Mouse (Mus musculus) embryonic facial prominence, embryonic 11.5 days (tissue): ENCODE results near the gene Zzef1. TPM values are rescaled to one million over a fixed set of nuclear protein-coding genes. Genes with fewer than 3 reads are reported as not detected.

Source experiments
- ATAC-seq: fragments of 200-750 bp; cut with Nextera tagmentation; replicated peaks from 2 replicates; pipeline ENCODE4 v1.8.0; 2017; ENCODE audit warnings: low read depth; ENCODE audit not compliant: insufficient number of reproducible peaks, low FRiP score, low TSS enrichment
- DNase-seq: peaks from one replicate; pipeline ENCODE4 v3.0.0-alpha.2; 2015; ENCODE audit warnings: low spot score
- H3K27ac ChIP-seq: fragments of 300-500 bp; sonication (generic); replicated peaks from 2 replicates; pipeline ENCODE4 v1.5.1; 2014; ENCODE audit warnings: mild to moderate bottlenecking, low read depth, low read length, control low read depth
- H3K27me3 ChIP-seq: fragments of 300-500 bp; sonication (generic); 2 replicates; pipeline ENCODE4 v1.6.1; 2014; ENCODE audit warnings: mild to moderate bottlenecking, low read length, moderate library complexity, mixed read lengths; ENCODE audit not compliant: control insufficient read depth, insufficient read depth
- H3K36me3 ChIP-seq: fragments of 300-500 bp; sonication (generic); replicated peaks from 2 replicates; pipeline ENCODE4 v1.6.1; 2014; ENCODE audit warnings: low read depth, mild to moderate bottlenecking, low read length, moderate library complexity, mixed read lengths; ENCODE audit not compliant: control insufficient read depth, insufficient read depth
- H3K4me1 ChIP-seq: fragments of 300-500 bp; sonication (generic); 2 replicates; pipeline ENCODE4 v1.6.1; 2014; ENCODE audit warnings: low read length, mixed read lengths; ENCODE audit not compliant: control insufficient read depth, insufficient read depth
- H3K4me2 ChIP-seq: fragments of 300-500 bp; sonication (generic); 2 replicates; pipeline ENCODE4 v1.6.1; 2014; ENCODE audit warnings: low read depth, mild to moderate bottlenecking, control low read depth, low read length, moderate library complexity
- H3K4me3 ChIP-seq: fragments of 300-500 bp; sonication (generic); 2 replicates; pipeline ENCODE4 v1.5.1; 2014; ENCODE audit warnings: low read depth, low read length, control low read depth
- H3K9ac ChIP-seq: fragments of 300-500 bp; sonication (generic); replicated peaks from 2 replicates; pipeline ENCODE4 v1.6.1; 2014; ENCODE audit warnings: mild to moderate bottlenecking, control low read depth, low read length
- H3K9me3 ChIP-seq: fragments of 300-500 bp; sonication (generic); replicated peaks from 2 replicates; pipeline ENCODE4 v1.6.1; 2016; ENCODE audit warnings: mild to moderate bottlenecking, low read length, inconsistent platforms, mixed read lengths; ENCODE audit not compliant: control insufficient read depth
- WGBS: fragments of 180-500 bp; shearing (Covaris S2); extraction: QIAGEN DNeasy Blood & Tissue Kit; methylation state at CpG from one replicate; pipeline ENCODE4 v1.1.7; 2014; 5-methylcytosine and 5-hydroxymethylcytosine counted together
- polyA plus RNA-seq: library from polyadenylated mRNA; unstranded; fragments of >200 nt; fragmentation: Nextera tagmentation; extraction: Ambion mirVana; gene quantifications from 2 replicates; pipeline ENCODE4 v1.2.1, GENCODE M21; 2014

Gene Zzef1
- polyA plus RNA-seq, 1 experiment from 2014 or later: 5.9 TPM

GRCm38 (mm10) chr11:72807992-72808391 is 12.0 kb downstream of the Zzef1 start:
- DNase-seq (no peak), ATAC-seq (no peak)
- Histone ChIP-seq H3K9ac (no peak overlapping the region), H3K4me1 (no peaks in the 10 kb centered on the region), H3K27me3 (no peaks in the 10 kb centered on the region), H3K9me3 (no peaks in the 10 kb centered on the region), H3K27ac (no peak overlapping the region), H3K4me2 (no peak overlapping the region), H3K36me3 (no peaks in the 10 kb centered on the region), H3K4me3 (no peak overlapping the region)
- 81% methylated on average over 4 of the region's 4 CpGs for WGBS

DNA sequence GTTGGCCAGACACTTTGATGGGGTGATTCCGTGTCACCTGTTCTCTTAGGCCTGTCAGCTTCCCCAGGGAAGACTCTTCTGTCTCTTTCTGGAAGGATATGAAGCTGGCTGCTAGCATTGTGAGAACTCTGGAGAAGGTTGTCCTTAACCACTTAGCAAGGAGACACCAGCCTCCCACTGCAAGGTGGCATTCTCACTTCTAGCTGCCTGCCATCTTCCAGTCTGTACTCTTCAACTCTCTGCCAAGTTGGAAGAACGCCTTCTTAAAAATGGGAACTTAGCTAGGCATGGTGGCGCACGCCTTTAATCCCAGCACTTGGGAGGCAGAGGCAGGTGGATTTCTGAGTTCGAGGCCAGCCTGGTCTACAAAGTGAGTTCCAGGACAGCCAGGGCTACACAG is 17.7 kb downstream of the Zzef1 start:
- H3K9ac ChIP-seq: no peak overlapping the region
- H3K4me1 ChIP-seq: no peaks in the 10 kb centered on the region
- no peak for DNase-seq
- no peaks in the 10 kb centered on the region for H3K9me3 ChIP-seq
- H3K27ac ChIP-seq: no peak overlapping the region
- no peaks in the 10 kb centered on the region for H3K27me3 ChIP-seq
- no peak for ATAC-seq
- no peaks in the 10 kb centered on the region; the same call in 1 of the 2 replicates for H3K36me3 ChIP-seq
- no peak overlapping the region for H3K4me2 ChIP-seq
- WGBS: 89% methylated on average over 5 of the region's 5 CpGs
- no peak overlapping the region for H3K4me3 ChIP-seq

- H3K9me3 ChIP-seq: no peaks in the 10 kb centered on the region
- no peaks in the 10 kb centered on the region for H3K27me3 ChIP-seq
- no peak overlapping the region for H3K27ac ChIP-seq
- DNase-seq: no peak
- H3K4me2 ChIP-seq: no peak overlapping the region
- ATAC-seq: no peak
- no peak overlapping the region for H3K4me3 ChIP-seq
- 84% methylated on average over 2 of the region's 2 CpGs for WGBS
- no peak overlapping the region for H3K9ac ChIP-seq
- H3K4me1 ChIP-seq: no peaks in the 10 kb centered on the region
- H3K36me3 ChIP-seq: no peaks in the 10 kb centered on the region; the same call in 1 of the 2 replicates
These were observed 18.2 kb downstream of the Zzef1 start for GRCm38 (mm10) chr11:72814188-72814587.

GRCm38 (mm10) chr11:72816859-72817258 is 20.8 kb downstream of the Zzef1 start:
- ATAC-seq (no peak), DNase-seq (no peak)
- H3K4me2 ChIP-seq: no peak overlapping the region
- no peak overlapping the region for H3K9ac ChIP-seq
- H3K36me3 ChIP-seq: no peaks in the 10 kb centered on the region; the same call in 1 of the 2 replicates
- WGBS: 84% methylated on average over 1 of the region's 1 CpGs
- H3K27me3 ChIP-seq: no peaks in the 10 kb centered on the region
- no peaks in the 10 kb centered on the region for H3K9me3 ChIP-seq
- H3K4me3 ChIP-seq: no peak overlapping the region
- no peak overlapping the region for H3K27ac ChIP-seq
- H3K4me1 ChIP-seq: no peaks in the 10 kb centered on the region

DNA sequence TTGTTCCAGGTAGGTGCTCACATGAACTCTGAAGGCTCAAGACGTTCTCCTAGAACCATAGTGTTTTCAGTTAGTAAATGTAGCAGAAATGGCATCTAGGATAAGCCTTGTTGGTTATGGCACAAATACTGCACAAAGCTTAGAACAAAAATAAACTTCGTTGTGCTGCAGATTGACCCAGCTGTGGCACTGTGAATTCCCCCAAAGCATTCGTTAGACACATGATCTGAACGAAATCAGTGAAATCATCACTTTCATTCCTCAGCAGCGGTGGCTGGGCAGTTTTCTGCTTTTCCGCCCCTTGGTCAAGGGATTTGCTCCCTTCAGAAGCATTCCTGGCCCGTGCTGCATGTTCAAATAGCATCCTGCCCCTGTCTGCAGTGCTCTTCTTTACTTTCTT is 22.0 kb downstream of the Zzef1 start:
- no peak overlapping the region for H3K4me2 ChIP-seq
- no peaks in the 10 kb centered on the region for H3K4me1 ChIP-seq
- no peak overlapping the region for H3K4me3 ChIP-seq
- no peaks in the 10 kb centered on the region for H3K27me3 ChIP-seq
- DNase-seq: no peak
- 87% methylated on average over 7 of the region's 7 CpGs for WGBS
- no peak for ATAC-seq
- no peak overlapping the region for H3K9ac ChIP-seq
- H3K27ac ChIP-seq: no peak overlapping the region
- H3K9me3 ChIP-seq: no peaks in the 10 kb centered on the region
- H3K36me3 ChIP-seq: no peaks in the 10 kb centered on the region; the same call in 1 of the 2 replicates

DNA sequence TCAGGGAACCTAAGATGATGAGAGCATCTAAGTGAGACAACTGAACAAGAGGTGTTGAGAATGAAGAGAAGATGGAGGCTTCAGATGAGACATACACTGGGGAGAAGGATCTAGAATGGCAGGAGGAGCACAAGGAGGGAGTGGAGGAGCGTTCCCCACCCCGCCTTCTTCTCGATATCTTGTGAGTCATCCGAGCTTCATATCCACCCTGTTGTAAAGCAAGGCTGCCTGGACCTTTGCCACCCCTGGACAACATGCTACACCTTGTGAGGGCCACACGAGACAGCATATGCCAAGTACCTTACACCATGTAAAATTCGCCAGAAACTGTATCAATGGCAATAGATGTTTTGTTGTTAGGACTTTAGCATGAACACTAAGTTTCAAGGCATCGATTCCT is 25.0 kb downstream of the Zzef1 start:
- no peaks in the 10 kb centered on the region; the same call in none of the 2 replicates for H3K36me3 ChIP-seq
- no peak overlapping the region for H3K4me3 ChIP-seq
- no peak for DNase-seq
- H3K9me3 ChIP-seq: no peaks in the 10 kb centered on the region
- H3K4me2 ChIP-seq: no peak overlapping the region
- no peak overlapping the region for H3K9ac ChIP-seq
- WGBS: 95% methylated on average over 7 of the region's 7 CpGs
- ATAC-seq: no peak
- no peaks in the 10 kb centered on the region for H3K27me3 ChIP-seq
- no peak overlapping the region for H3K27ac ChIP-seq
- H3K4me1 ChIP-seq: no peaks in the 10 kb centered on the region

GRCm38 (mm10) chr11:72829869-72830268 is 33.8 kb downstream of the Zzef1 start:
- no peak for ATAC-seq
- no peaks in the 10 kb centered on the region for H3K9me3 ChIP-seq
- H3K36me3 ChIP-seq: no peaks in the 10 kb centered on the region

DNA sequence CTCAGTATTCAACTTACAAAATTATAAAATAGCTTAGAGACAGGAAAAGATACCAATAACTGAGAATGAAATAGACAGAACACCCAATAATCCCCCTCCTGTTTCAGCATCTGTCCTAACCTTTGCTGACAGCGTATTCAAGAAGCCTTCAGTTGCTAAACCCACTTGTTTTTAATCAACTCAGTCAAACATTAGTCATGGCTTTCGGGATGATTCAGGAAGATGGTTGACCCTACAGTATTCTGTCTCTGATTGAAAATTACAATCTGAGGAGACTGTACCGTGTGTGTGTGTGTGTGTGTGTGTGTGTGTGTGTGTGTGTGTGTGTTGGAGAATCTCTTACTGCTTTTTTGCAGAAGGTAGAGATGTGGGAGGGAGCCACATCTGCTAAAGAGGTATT is 46.7 kb downstream of the Zzef1 start:
- Histone ChIP-seq H3K4me2 (no peak overlapping the region), H3K27ac (no peak overlapping the region), H3K4me3 (no peak overlapping the region), H3K4me1 (no peaks in the 10 kb centered on the region), H3K9me3 (no peaks in the 10 kb centered on the region), H3K36me3 (no peaks in the 10 kb centered on the region), H3K27me3 (no peaks in the 10 kb centered on the region), H3K9ac (no peak overlapping the region)
- no peak for DNase-seq
- WGBS: 72% methylated on average over 3 of the region's 3 CpGs
- no peak for ATAC-seq

More at GRCm38 (mm10) chr11:72829869-72830268, 33.8 kb downstream of the Zzef1 start:
- no peak for DNase-seq
- H3K27me3 ChIP-seq: no peaks in the 10 kb centered on the region
- H3K4me3 ChIP-seq: no peak overlapping the region
- no peak overlapping the region for H3K4me2 ChIP-seq
- no peaks in the 10 kb centered on the region for H3K4me1 ChIP-seq
- 88% methylated on average over 3 of the region's 3 CpGs for WGBS
- no peak overlapping the region for H3K27ac ChIP-seq
- no peak overlapping the region for H3K9ac ChIP-seq
